Mouse (Mus musculus): ENCODE measurements around the gene 5730522E02Rik. TPM values are rescaled to one million over a fixed set of nuclear protein-coding genes. Genes with fewer than 3 reads are reported as not detected.

5730522E02Rik gene
- polyA plus RNA-seq (2012; rRNA removed; ENCODE audit: low replicate concordance), result 0.33 TPM in 1 of 2 replicates, not detected in the other

GRCm38 (mm10) chr11:26210582-26211180 lies at the start of gene 5730522E02Rik:
Gene 5730522E02Rik, minus strand, starts transcription at chr11:26210763.

Other genes starting within 250 kb of the 5730522E02Rik start
- 2.3 and 4.5 TPM in 2 replicates for gene Fancl, start 175.4 kb upstream of the 5730522E02Rik start, polyA plus RNA-seq (2012; rRNA removed; ENCODE audit: low replicate concordance)

Measured in subcutaneous adipose tissue, adult 2 months (tissue).